Mouse (Mus musculus) liver, adult (tissue): ENCODE measurements around the gene Eqtn.

Source experiments
- GATA4 ChIP-seq: IDR thresholded peaks from 2 replicates; pipeline ENCODE4 v1.6.1; 2014; ENCODE audit warnings: mild to moderate bottlenecking, low read length; ENCODE audit not compliant: insufficient replicate concordance

The Eqtn gene

GRCm38 (mm10) chr4:94928743-94929142 is at the start of gene Eqtn:
TSS of gene Eqtn (minus strand) at chr4:94928843.
- no peak for TF ChIP-seq GATA4

- TF ChIP-seq GATA4: no peak
Measured at GRCm38 (mm10) chr4:94973321-94973720, 44.7 kb upstream of the Eqtn start.

- TF ChIP-seq GATA4: no peak
Measured at GRCm38 (mm10) chr4:94952773-94953172, 24.1 kb upstream of the Eqtn start.

- no peak for TF ChIP-seq GATA4
Measured at GRCm38 (mm10) chr4:94941221-94941855, 12.7 kb upstream of the Eqtn start.

- no peak for TF ChIP-seq GATA4
Measured at GRCm38 (mm10) chr4:94901780-94902179, 26.9 kb downstream of the Eqtn start.

- peak; percentile 72; the same call in 1 of the 2 replicates for TF ChIP-seq GATA4
Measured at GRCm38 (mm10) chr4:94900744-94901143, 27.9 kb downstream of the Eqtn start.
